Mouse (Mus musculus): ENCODE measurements at regions not wholly inside any gene's neighbourhood (a gene's known extent, or its start where the extent isn't known, plus 50 kb on each side); places are given as distances from the start of the nearest gene placed in this dataset.

- TF ChIP-seq CTCF (IDR thresholded peaks at IDR 0.05; ENCODE audit: borderline replicate concordance, extremely low read depth, insufficient read depth, insufficient read length) (no peak), POLR2A (IDR thresholded peaks at IDR 0.05; ENCODE audit: borderline replicate concordance, extremely low read depth, insufficient read depth, insufficient read length, poor library complexity, severe bottlenecking) (no peak)
Observed at GRCm38 (mm10) chr16:90622677-90623225, 104.5 kb downstream of the Mis18a start.

All from brain, embryonic 14.5 days (tissue).